ENCODE assay signal across 30 mouse cellular contexts in the genomic region with DNA sequence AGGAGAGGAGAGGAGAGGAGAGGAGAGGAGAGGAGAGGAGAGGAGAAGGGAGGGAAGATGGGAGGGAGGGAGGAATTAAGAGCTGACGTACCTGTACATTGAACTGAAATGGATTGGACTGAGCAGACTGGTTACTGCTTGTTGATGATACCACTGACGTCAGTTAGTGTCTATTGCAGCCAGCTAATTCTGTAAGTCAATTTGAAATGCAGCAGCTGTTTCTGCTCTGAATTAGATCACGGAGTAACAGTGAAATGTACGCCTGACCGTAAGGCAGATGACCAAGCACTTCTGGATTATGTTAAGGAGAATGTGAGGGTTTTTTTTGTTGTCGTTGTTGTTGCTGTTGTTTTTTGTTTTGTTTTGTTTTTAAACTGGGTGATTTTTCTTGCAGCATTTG.
A peak's percentile ranks its signal among the peaks of the same experiment; 100 is the strongest.
DNase-seq lines count a peak whose midpoint lies in the region; ATAC-seq lines count a peak whose summit lies in the region.
"Had no signal": no experiment of that assay in that cellular context is flagged by ENCODE, and none has a peak within 500 bp of the region (broad histone marks: within the 10 kb centered on the region; RNA-seq: fewer than 3 reads in every experiment).

No protein-coding gene starts in this region.

- H3K4me3 ChIP-seq in intestine, embryonic 15.5 days (replicated peaks) = no peak overlapping the region
- no peak overlapping the region for H3K4me3 ChIP-seq in intestine, embryonic 16.5 days (ENCODE audit: low read length)
- H3K4me3 ChIP-seq in midbrain, embryonic 15.5 days = no peak overlapping the region
- H3K4me3 ChIP-seq: embryonic facial prominence, embryonic 13.5 days; erythroblast, embryonic 14.5 days; hindbrain, embryonic 12.5 days; limb, embryonic 10.5 days; limb, embryonic 15.5 days; liver, embryonic 13.5 days; midbrain, embryonic 10.5 days had no signal

- DNase-seq in frontal cortex, postnatal 14 days (ENCODE audit: low spot score in 2 of 2) = no peak
- peak; percentile 9 for DNase-seq in kidney, postnatal 14 days
- no peak for DNase-seq in kidney, postnatal 10 days
- DNase-seq in MN1 (ENCODE audit: low spot score) = peak; percentile 29
- DNase-seq: adrenal gland, postnatal 14 days; cerebellum, adult 11-12 months; cerebellum, adult 9-11 months; embryo, embryonic 11 days; gastrocnemius, postnatal 10 days; layer of hippocampus, adult 9-11 months; liver, embryonic 13.5 days; right cerebral cortex, postnatal 25 days; thymus, adult 2 months; thymus, postnatal 36 days had no signal

- no peaks in the 10 kb centered on the region for H3K27me3 ChIP-seq in intestine, embryonic 15.5 days (replicated peaks)
- no peaks in the 10 kb centered on the region for H3K27me3 ChIP-seq in intestine, embryonic 16.5 days (replicated peaks; ENCODE audit: control insufficient read depth, insufficient read depth, low read length)
- no peaks in the 10 kb centered on the region for H3K27me3 ChIP-seq in midbrain, embryonic 15.5 days (replicated peaks)
- H3K27me3 ChIP-seq: embryonic facial prominence, embryonic 13.5 days; hindbrain, embryonic 12.5 days; limb, embryonic 15.5 days; liver, embryonic 13.5 days had no signal

- H3K4me2 ChIP-seq in intestine, embryonic 15.5 days (replicated peaks) = no peak overlapping the region
- H3K4me2 ChIP-seq in intestine, embryonic 16.5 days (ENCODE audit: low read depth, low read length) = no peak overlapping the region
- H3K4me2 ChIP-seq in midbrain, embryonic 15.5 days = no peak overlapping the region
- H3K4me2 ChIP-seq: embryonic facial prominence, embryonic 13.5 days; hindbrain, embryonic 12.5 days; limb, embryonic 15.5 days; liver, embryonic 13.5 days had no signal

- H3K9ac ChIP-seq in intestine, embryonic 15.5 days = no peak overlapping the region
- H3K9ac ChIP-seq in intestine, embryonic 16.5 days (ENCODE audit: low read depth, low read length) = no peak overlapping the region
- no peak overlapping the region for H3K9ac ChIP-seq in midbrain, embryonic 15.5 days
- H3K9ac ChIP-seq: embryonic facial prominence, embryonic 13.5 days; hindbrain, embryonic 12.5 days; limb, embryonic 15.5 days; liver, embryonic 13.5 days had no signal

- H3K27ac ChIP-seq in intestine, embryonic 15.5 days = no peak overlapping the region
- no peak overlapping the region for H3K27ac ChIP-seq in intestine, embryonic 16.5 days (ENCODE audit: low read length)
- no peak overlapping the region for H3K27ac ChIP-seq in midbrain, embryonic 15.5 days
- H3K27ac ChIP-seq: embryonic facial prominence, embryonic 13.5 days; hindbrain, embryonic 12.5 days; hindbrain, postnatal 0 days; limb, embryonic 10.5 days; limb, embryonic 15.5 days; liver, embryonic 13.5 days; midbrain, embryonic 10.5 days had no signal

- WGBS in intestine, embryonic 15.5 days = 37% methylated on average over 6 of the region's 6 CpGs
- 57% methylated on average over 6 of the region's 6 CpGs for WGBS in intestine, embryonic 16.5 days
- 88% methylated on average over 6 of the region's 6 CpGs for WGBS in midbrain, embryonic 15.5 days

- ATAC-seq in frontal cortex, adult (ENCODE audit: low TSS enrichment) = peak; percentile 41; the same call in 1 of the 2 replicates
- peak; percentile 63 for ATAC-seq in intestine, embryonic 15.5 days
- ATAC-seq in intestine, embryonic 16.5 days = no peak
- ATAC-seq in midbrain, embryonic 15.5 days (replicated peaks) = no peak
- ATAC-seq: forebrain, embryonic 16.5 days; hindbrain, postnatal 0 days; intestine, postnatal 0 days; midbrain, embryonic 16.5 days; Patski had no signal

- no peaks in the 10 kb centered on the region for H3K36me3 ChIP-seq in intestine, embryonic 15.5 days
- no peaks in the 10 kb centered on the region for H3K36me3 ChIP-seq in intestine, embryonic 16.5 days (ENCODE audit: control insufficient read depth, insufficient read depth, low read length)
- H3K36me3 ChIP-seq in midbrain, embryonic 15.5 days (replicated peaks) = no peaks in the 10 kb centered on the region
- H3K36me3 ChIP-seq: embryonic facial prominence, embryonic 13.5 days; G1E; hindbrain, embryonic 12.5 days; limb, embryonic 10.5 days; limb, embryonic 15.5 days; liver, embryonic 13.5 days; midbrain, embryonic 10.5 days had no signal

- no peaks in the 10 kb centered on the region for H3K4me1 ChIP-seq in intestine, embryonic 15.5 days (replicated peaks)
- no peaks in the 10 kb centered on the region for H3K4me1 ChIP-seq in intestine, embryonic 16.5 days (ENCODE audit: control insufficient read depth, insufficient read depth, low read length)
- no peaks in the 10 kb centered on the region for H3K4me1 ChIP-seq in midbrain, embryonic 15.5 days
- H3K4me1 ChIP-seq: embryonic facial prominence, embryonic 13.5 days; hindbrain, embryonic 12.5 days; limb, embryonic 10.5 days; limb, embryonic 15.5 days; liver, embryonic 13.5 days; midbrain, embryonic 10.5 days had no signal

- no peaks in the 10 kb centered on the region for H3K9me3 ChIP-seq in intestine, embryonic 15.5 days
- no peaks in the 10 kb centered on the region for H3K9me3 ChIP-seq in intestine, embryonic 16.5 days (ENCODE audit: control insufficient read depth, low read length)
- no peaks in the 10 kb centered on the region for H3K9me3 ChIP-seq in midbrain, embryonic 15.5 days
- H3K9me3 ChIP-seq: embryonic facial prominence, embryonic 13.5 days; G1E; hindbrain, embryonic 12.5 days; limb, embryonic 10.5 days; limb, embryonic 15.5 days; liver, embryonic 13.5 days; midbrain, embryonic 10.5 days had no signal

Comparison
In these comparisons a context has a peak if more than half of its experiments do, and no peak if none do; other contexts are left out.
1. ATAC-seq: peak in frontal cortex, adult (single experiment) and intestine, embryonic 15.5 days (single experiment); none in intestine, embryonic 16.5 days (single experiment) and midbrain, embryonic 15.5 days (single experiment).
2. DNase-seq: peak in kidney, postnatal 14 days (single experiment) and MN1 (single experiment); none in frontal cortex, postnatal 14 days (0 of 2) and kidney, postnatal 10 days (single experiment).